Mouse (Mus musculus) hindbrain, postnatal 0 days (tissue): ENCODE measurements at regions not wholly inside any gene's neighbourhood (a gene's known extent, or its start where the extent isn't known, plus 50 kb on each side); places are given as distances from the start of the nearest gene placed in this dataset.

ENCODE experiments used
- ATAC-seq: fragments of 200-750 bp; cut with Nextera tagmentation; 2 replicates; pipeline ENCODE4 v1.8.0; 2017; ENCODE audit warnings: mild to moderate bottlenecking, moderate TSS enrichment, moderate library complexity
- DNase-seq: peaks from one replicate; pipeline ENCODE4 v3.0.0-alpha.2; 2015; ENCODE audit warnings: low spot score
- H3K27ac ChIP-seq: fragments of 300-500 bp; sonication (generic); 2 replicates; pipeline ENCODE4 v1.5.1; 2014; ENCODE audit warnings: mild to moderate bottlenecking
- H3K27me3 ChIP-seq: fragments of 300-500 bp; sonication (generic); 2 replicates; pipeline ENCODE4 v1.6.1; 2014; ENCODE audit warnings: low read length, mixed read lengths; ENCODE audit not compliant: insufficient read depth
- H3K36me3 ChIP-seq: fragments of 300-500 bp; sonication (generic); 2 replicates; pipeline ENCODE4 v1.6.1; 2014; ENCODE audit warnings: low read length, mixed read lengths; ENCODE audit not compliant: insufficient read depth
- H3K4me1 ChIP-seq: fragments of 300-500 bp; sonication (generic); 2 replicates; pipeline ENCODE4 v1.6.1; 2014; ENCODE audit warnings: antibody characterized with exemption, low read length, mixed read lengths; ENCODE audit not compliant: insufficient read depth
- H3K4me2 ChIP-seq: fragments of 300-500 bp; sonication (generic); 2 replicates; pipeline ENCODE4 v1.6.1; 2014; ENCODE audit warnings: low read depth, mild to moderate bottlenecking, low read length, moderate library complexity, mixed read lengths
- H3K4me3 ChIP-seq: fragments of 300-500 bp; sonication (generic); 2 replicates; pipeline ENCODE4 v1.5.1; 2014; ENCODE audit warnings: low read length
- H3K9ac ChIP-seq: fragments of 300-500 bp; sonication (generic); replicated peaks from 2 replicates; pipeline ENCODE4 v1.6.1; 2014; ENCODE audit warnings: mild to moderate bottlenecking, low read length, moderate library complexity, mixed read lengths
- H3K9me3 ChIP-seq: fragments of 300-500 bp; sonication (generic); 2 replicates; pipeline ENCODE4 v1.6.1; 2016; ENCODE audit warnings: low read length, mixed read lengths
- CTCF ChIP-seq: IDR thresholded peaks from 2 replicates; pipeline ENCODE4 v1.5.1; 2016; ENCODE audit warnings: antibody characterized with exemption, control low read depth, low read depth
- WGBS: fragments of 180-500 bp; shearing (Covaris S2); extraction: QIAGEN DNeasy Blood & Tissue Kit; methylation state at CpG from one replicate; pipeline ENCODE4 v1.1.7; 2014; 5-methylcytosine and 5-hydroxymethylcytosine counted together

- DNase-seq, result no peak
- Histone ChIP-seq H3K4me2 (no peak overlapping the region), H3K4me1 (peaks cover 27% of the 10 kb centered on the region), H3K27me3 (no peaks in the 10 kb centered on the region), H3K9me3 (no peaks in the 10 kb centered on the region), H3K9ac (no peak overlapping the region), H3K36me3 (no peaks in the 10 kb centered on the region), H3K4me3 (no peak overlapping the region), H3K27ac (no peak overlapping the region)
- WGBS, result 83% methylated on average over 7 of the region's 7 CpGs
- no peak for TF ChIP-seq CTCF
- no peak for ATAC-seq
These were observed 91.4 kb upstream of the Ssbp2 start for GRCm38 (mm10) chr13:91368664-91369063.

GRCm38 (mm10) chr13:91370021-91370420, 90.1 kb upstream of the Ssbp2 start:
- Histone ChIP-seq H3K4me1 (peaks cover 27% of the 10 kb centered on the region), H3K27me3 (no peaks in the 10 kb centered on the region), H3K4me3 (peak overlapping the region; percentile 37), H3K9me3 (no peaks in the 10 kb centered on the region), H3K4me2 (peak overlapping the region; percentile 77), H3K9ac (peak overlapping the region; percentile 53), H3K27ac (peak overlapping the region; percentile 91), H3K36me3 (no peaks in the 10 kb centered on the region)
- TF ChIP-seq CTCF, result no peak
- WGBS, result 33% methylated on average over 3 of the region's 3 CpGs
- DNase-seq, result no peak
- no peak for ATAC-seq

- peak; percentile 48 for DNase-seq
These were observed 89.6 kb upstream of the Ssbp2 start for GRCm38 (mm10) chr13:91370441-91370840.

GRCm38 (mm10) chr13:91370886-91371595, 89.0 kb upstream of the Ssbp2 start:
- H3K4me3 ChIP-seq, result peak overlapping the region; percentile 37
- H3K9me3 ChIP-seq, result no peaks in the 10 kb centered on the region
- H3K4me1 ChIP-seq, result peaks cover 27% of the 10 kb centered on the region
- no peaks in the 10 kb centered on the region for H3K27me3 ChIP-seq
- peak; percentile 3; the same call in 1 of the 2 replicates for TF ChIP-seq CTCF
- under 1% methylated on average over 28 of the region's 28 CpGs for WGBS
- ATAC-seq, result peak; percentile 95
- H3K4me2 ChIP-seq, result peak overlapping the region; percentile 77
- peak overlapping the region; percentile 53; the same call in 1 of the 2 replicates for H3K9ac ChIP-seq
- peak; percentile 98 for DNase-seq
- no peaks in the 10 kb centered on the region for H3K36me3 ChIP-seq
- H3K27ac ChIP-seq, result peak overlapping the region; percentile 91

More at GRCm38 (mm10) chr13:91370441-91370840, 89.6 kb upstream of the Ssbp2 start:
- Histone ChIP-seq H3K27ac (peak overlapping the region; percentile 91), H3K4me2 (peak overlapping the region; percentile 77), H3K9ac (peak overlapping the region; percentile 53), H3K4me1 (peaks cover 27% of the 10 kb centered on the region), H3K36me3 (no peaks in the 10 kb centered on the region), H3K4me3 (peak overlapping the region; percentile 37), H3K9me3 (no peaks in the 10 kb centered on the region), H3K27me3 (no peaks in the 10 kb centered on the region)
- 1% methylated on average over 11 of the region's 11 CpGs for WGBS
- no peak for TF ChIP-seq CTCF
- 0 out of 2 replicates have a peak, but pooled peaks have one; percentile 13 for ATAC-seq

GRCm38 (mm10) chr13:91371596-91371987, 88.5 kb upstream of the Ssbp2 start:
- H3K36me3 ChIP-seq, result no peaks in the 10 kb centered on the region
- DNase-seq, result peak; percentile 15
- H3K4me3 ChIP-seq, result no peak overlapping the region
- ATAC-seq, result 0 out of 2 replicates have a peak, but pooled peaks have one; percentile 0
- no peak overlapping the region for H3K9ac ChIP-seq
- peak overlapping the region; percentile 77 for H3K4me2 ChIP-seq
- TF ChIP-seq CTCF, result no peak
- no peaks in the 10 kb centered on the region for H3K27me3 ChIP-seq
- peaks cover 27% of the 10 kb centered on the region for H3K4me1 ChIP-seq
- peak overlapping the region; percentile 91 for H3K27ac ChIP-seq
- no peaks in the 10 kb centered on the region for H3K9me3 ChIP-seq
- WGBS, result 35% methylated on average over 2 of the region's 2 CpGs

- no peak for TF ChIP-seq CTCF
- Histone ChIP-seq H3K4me2 (no peak overlapping the region), H3K4me1 (peaks cover 27% of the 10 kb centered on the region), H3K4me3 (no peak overlapping the region), H3K9me3 (no peaks in the 10 kb centered on the region), H3K27ac (peak overlapping the region; percentile 91), H3K27me3 (no peaks in the 10 kb centered on the region), H3K9ac (no peak overlapping the region), H3K36me3 (no peaks in the 10 kb centered on the region)
- ATAC-seq, result no peak
- 61% methylated on average over 11 of the region's 11 CpGs for WGBS
- DNase-seq, result no peak
These were observed 87.8 kb upstream of the Ssbp2 start for GRCm38 (mm10) chr13:91372130-91372875.
